Mouse (Mus musculus) ES-E14 (cell line): ENCODE measurements around the gene Lim2.
A peak's percentile ranks its signal among the peaks of the same experiment; 100 is the strongest.

Experiments used
- CHD2 ChIP-seq: IDR thresholded peaks from 2 replicates; pipeline ENCODE4 v1.6.1; 2014; ENCODE audit warnings: mild to moderate bottlenecking, low read depth, low read length, inconsistent platforms
- HCFC1 ChIP-seq: IDR thresholded peaks from 2 replicates; pipeline ENCODE4 v1.6.1; 2012; ENCODE audit warnings: low read length, inconsistent platforms, borderline replicate concordance; ENCODE audit not compliant: insufficient read depth
- MAFK ChIP-seq: IDR thresholded peaks from 2 replicates; pipeline ENCODE4 v1.6.1; 2014; ENCODE audit warnings: mild to moderate bottlenecking, low read depth, low read length, inconsistent platforms; ENCODE audit not compliant: insufficient read depth
- ZC3H11A ChIP-seq: IDR thresholded peaks from 2 replicates; pipeline ENCODE4 v1.6.1; 2012; ENCODE audit warnings: low read depth, mild to moderate bottlenecking, inconsistent platforms, low read length, borderline replicate concordance

- peak; percentile 58; the same call in 1 of the 2 replicates for TF ChIP-seq CHD2
- TF ChIP-seq MAFK: no peak
- TF ChIP-seq HCFC1: no peak
- no peak for TF ChIP-seq ZC3H11A
These were observed 16.4 kb downstream of the Lim2 start, which contains the start of the genes Etfb and Gm45233 for GRCm38 (mm10) chr7:43443917-43444293.
